Mouse (Mus musculus) CH12.LX (cell line): ENCODE data around the gene Pde8a. TPM values are rescaled to one million over a fixed set of nuclear protein-coding genes. Genes with fewer than 3 reads are reported as not detected.

Source experiments
- DNase-seq: peaks from one replicate; pipeline ENCODE4 v3.0.0-alpha.2; 2013; ENCODE audit errors: extremely low read depth
- H3K27ac ChIP-seq: 2 replicates; pipeline ENCODE4 v1.5.1; 2012; ENCODE audit warnings: low read depth, mild to moderate bottlenecking, control low read depth, moderate library complexity; ENCODE audit not compliant: insufficient read depth
- H3K27me3 ChIP-seq: replicated peaks from 2 replicates; pipeline ENCODE3; 2012; ENCODE audit warnings: inconsistent platforms
- H3K36me3 ChIP-seq, 2 experiments: replicated peaks in 1 of 2; 2 replicates each; pipeline versions ENCODE3 to v1.6.1; 2012; ENCODE audit warnings: inconsistent platforms in 1 of 2, low read length in 1 of 2, mild to moderate bottlenecking in 1 of 2, mixed read lengths in 1 of 2, moderate library complexity in 1 of 2; ENCODE audit not compliant: control insufficient read depth in 1 of 2, insufficient read depth in 1 of 2
- H3K4me1 ChIP-seq, 2 experiments: 2 replicates each; pipeline ENCODE4 v1.6.1; 2012; ENCODE audit warnings: inconsistent platforms in 1 of 2, moderate library complexity in 1 of 2; ENCODE audit not compliant: insufficient read depth in 2 of 2, control insufficient read depth in 1 of 2
- H3K4me2 ChIP-seq: 2 replicates; pipeline ENCODE4 v1.6.1; 2012; ENCODE audit warnings: low read depth, mild to moderate bottlenecking, control low read depth; ENCODE audit not compliant: poor library complexity, insufficient read depth, severe bottlenecking
- H3K4me3 ChIP-seq, 3 experiments: fragments of 150-350 bp in 1 of 3; sonication (generic) in 1 of 3; replicated peaks in 1 of 3; 2 replicates each; pipeline versions ENCODE3 to v1.5.1; 2011 to 2012; ENCODE audit warnings: low read depth in 2 of 3, low read length in 2 of 3, mild to moderate bottlenecking in 2 of 3, moderate library complexity in 2 of 3, control low read depth in 1 of 3, improper control_type of control experiment in 1 of 3, inconsistent platforms in 1 of 3, mixed read lengths in 1 of 3; ENCODE audit not compliant: poor library complexity in 1 of 3
- H3K79me2 ChIP-seq: replicated peaks from 2 replicates; pipeline ENCODE4 v1.6.1; 2012; ENCODE audit warnings: mild to moderate bottlenecking, moderate library complexity; ENCODE audit not compliant: control insufficient read depth, poor library complexity, insufficient read depth, severe bottlenecking; ENCODE audit errors: extremely low read depth
- H3K9ac ChIP-seq: 2 replicates; pipeline ENCODE4 v1.6.1; 2012; ENCODE audit warnings: low read depth, mild to moderate bottlenecking, control low read depth, moderate library complexity; ENCODE audit not compliant: insufficient read depth
- H3K9me3 ChIP-seq: replicated peaks from 2 replicates; pipeline ENCODE3; 2012; ENCODE audit warnings: low read length, inconsistent platforms, mixed read lengths
- BHLHE40 ChIP-seq: IDR thresholded peaks from 2 replicates; pipeline ENCODE4 v1.6.1; 2011; ENCODE audit warnings: mild to moderate bottlenecking, low read depth, low read length, improper control_type of control experiment
- CHD1 ChIP-seq: IDR thresholded peaks from 2 replicates; pipeline ENCODE4 v1.6.1; 2012; ENCODE audit warnings: low read depth, low read length, improper control_type of control experiment, inconsistent platforms
- ELF1 ChIP-seq: IDR thresholded peaks from 2 replicates; pipeline ENCODE4 v1.6.1; 2014; ENCODE audit warnings: low read depth, mild to moderate bottlenecking, inconsistent platforms, low read length, improper control_type of control experiment
- ETS1 ChIP-seq: conservative IDR thresholded peaks from 2 replicates; pipeline ENCODE4 v1.6.1; 2012; ENCODE audit warnings: low read depth, mild to moderate bottlenecking, inconsistent platforms, low read length, improper control_type of control experiment, moderate library complexity
- GABPA ChIP-seq: IDR thresholded peaks from 2 replicates; pipeline ENCODE4 v1.6.1; 2012; ENCODE audit warnings: low read depth, low read length, improper control_type of control experiment, inconsistent platforms; ENCODE audit not compliant: insufficient replicate concordance
- MAX ChIP-seq: IDR thresholded peaks from 2 replicates; pipeline ENCODE4 v1.6.1; 2011; ENCODE audit warnings: low read length, improper control_type of control experiment
- MEF2A ChIP-seq: IDR thresholded peaks from 2 replicates; pipeline ENCODE4 v1.6.1; 2014; ENCODE audit warnings: low read depth, mild to moderate bottlenecking, inconsistent platforms, low read length, improper control_type of control experiment, borderline replicate concordance
- MYC ChIP-seq: IDR thresholded peaks from 2 replicates; pipeline ENCODE4 v1.6.1; 2011; ENCODE audit warnings: low read depth, mild to moderate bottlenecking, improper control_type of control experiment, low read length
- NELFE ChIP-seq: IDR thresholded peaks from 2 replicates; pipeline ENCODE4 v1.6.1; 2011; ENCODE audit warnings: low read depth, low read length, improper control_type of control experiment
- POLR2A ChIP-seq: IDR thresholded peaks from 2 replicates; pipeline ENCODE4 v1.6.1; 2011; ENCODE audit warnings: low read depth, mild to moderate bottlenecking, improper control_type of control experiment, low read length
- POLR2AphosphoS2 ChIP-seq: IDR thresholded peaks from 2 replicates; pipeline ENCODE4 v1.6.1; 2011; ENCODE audit warnings: low read depth, low read length, improper control_type of control experiment
- RCOR1 ChIP-seq: conservative IDR thresholded peaks from 2 replicates; pipeline ENCODE4 v1.6.1; 2012; ENCODE audit warnings: low read depth, mild to moderate bottlenecking, inconsistent platforms, low read length, improper control_type of control experiment
- SIN3A ChIP-seq: IDR thresholded peaks from 2 replicates; pipeline ENCODE4 v1.6.1; 2012; ENCODE audit warnings: low read length, improper control_type of control experiment, inconsistent platforms
- SMC3 ChIP-seq: IDR thresholded peaks from 2 replicates; pipeline ENCODE4 v1.6.1; 2011; ENCODE audit warnings: low read depth, low read length, improper control_type of control experiment
- TBP ChIP-seq: conservative IDR thresholded peaks from 2 replicates; pipeline ENCODE4 v1.6.1; 2011; ENCODE audit warnings: low read depth, low read length, improper control_type of control experiment
- UBTF ChIP-seq: IDR thresholded peaks from 2 replicates; pipeline ENCODE4 v1.6.1; 2012; ENCODE audit warnings: low read depth, mild to moderate bottlenecking, inconsistent platforms, low read length, improper control_type of control experiment, moderate library complexity
- ZC3H11A ChIP-seq: IDR thresholded peaks from 2 replicates; pipeline ENCODE4 v1.6.1; 2012; ENCODE audit warnings: low read depth, mild to moderate bottlenecking, inconsistent platforms, low read length, improper control_type of control experiment
- dilution Hi-C: fragments of 300-500 bp; cut with MboI; formaldehyde crosslinking; loops from 2 replicates; pipeline ENCODE4 v1.14.3; 2020; ENCODE audit warnings: low sequenced_read_pairs; ENCODE audit not compliant: extremely low pct_unique_long_range_greater_than_20kb, extremely low pct_ligation_motif_present
- in situ Hi-C: fragments of 300-500 bp; cut with MboI; formaldehyde crosslinking; loops from 3 replicates; pipeline ENCODE4 v1.14.3; 2019; ENCODE audit warnings: low sequenced_read_pairs, low pct_ligation_motif_present, low pct_unique_long_range_greater_than_20kb, mixed read lengths
- polyA plus RNA-seq: library from polyadenylated mRNA; unstranded; fragments of >175 nt; gene quantifications from 2 replicates; pipeline ENCODE4 v1.2.1, GENCODE M21; 2012; ENCODE audit warnings: low read depth; ENCODE audit not compliant: insufficient read length
- total RNA-seq, 2 experiments: library from RNA; depleted of rRNA; stranded (reverse); fragments of 300-350 nt in 1 of 2; fragments of >200 nt in 1 of 2; gene quantifications; 2 replicates each; pipeline ENCODE4 v1.2.3; 2012 to 2014

Gene Pde8a
- total and polyA plus RNA-seq, 3 experiments: 8.3 to 22.7 (median 9.1) TPM

DNA sequence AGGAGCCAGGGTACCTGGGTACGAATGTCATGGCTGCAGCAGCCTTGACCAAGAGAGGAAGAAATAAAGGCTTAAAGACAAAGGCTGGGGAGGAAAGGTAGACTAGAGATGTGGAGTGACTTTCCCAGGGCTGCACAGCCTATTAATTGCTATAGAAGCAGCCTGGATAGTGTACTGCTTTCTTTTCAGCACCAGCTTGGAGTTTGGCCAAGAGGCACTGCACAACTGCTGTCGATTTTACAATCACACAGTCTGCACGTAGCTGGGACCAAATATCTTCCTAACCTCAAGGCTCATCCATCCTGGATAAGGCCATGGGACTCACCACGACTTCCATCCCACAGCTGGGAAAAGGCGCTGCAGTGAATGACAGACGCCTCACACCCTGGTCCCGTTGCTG, 44.0 kb upstream of the Pde8a start:
- H3K9me3 ChIP-seq: peaks cover 9% of the 10 kb centered on the region
- TF ChIP-seq ZC3H11A (no peak), SMC3 (no peak), UBTF (no peak), ETS1 (no peak), TBP (no peak), BHLHE40 (no peak), POLR2AphosphoS2 (no peak), NELFE (no peak), CHD1 (no peak), SIN3A (no peak), GABPA (no peak), POLR2A (no peak), ELF1 (no peak), RCOR1 (no peak), MEF2A (no peak)
- TF ChIP-seq, all 38 proteins: peak for 0
- H3K27me3 ChIP-seq: no peaks in the 10 kb centered on the region
- no peak overlapping the region for H3K4me2 ChIP-seq
- H3K79me2 ChIP-seq: no peaks in the 10 kb centered on the region
- H3K27ac ChIP-seq: no peak overlapping the region
- no peaks in the 10 kb centered on the region for H3K4me1 ChIP-seq
- H3K9ac ChIP-seq: no peak overlapping the region
- no peak for DNase-seq
- in situ Hi-C loops (loop anchor here (5.0 to 25.0 kb wide), 4 partner anchors 145 to 432 kb away; no protein-coding TSS in a partner anchor), dilution Hi-C loops (no loop called here)
- H3K4me3 ChIP-seq: no peak overlapping the region
- H3K36me3 ChIP-seq: no peaks in the 10 kb centered on the region

DNA sequence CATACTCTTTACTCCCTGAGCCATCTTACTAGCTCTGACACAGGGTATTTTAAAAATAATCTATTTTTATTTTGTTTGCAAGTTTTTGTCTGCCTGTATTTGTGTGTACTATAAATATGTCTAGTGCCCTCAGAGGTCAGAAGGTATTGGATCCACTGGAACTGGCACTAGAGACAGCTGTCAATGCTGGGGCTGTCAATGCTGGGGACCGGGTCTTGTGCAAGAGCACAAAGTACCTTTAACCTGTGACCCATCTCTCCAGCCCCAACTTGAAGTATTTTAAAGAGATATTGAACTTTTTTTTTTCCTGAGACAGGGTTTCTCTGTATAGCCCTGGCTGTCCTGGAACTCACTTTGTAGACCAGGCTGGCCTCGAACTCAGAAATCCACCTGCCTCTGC, 39.5 kb upstream of the Pde8a start:
- H3K27ac ChIP-seq: no peak overlapping the region
- DNase-seq: no peak
- H3K79me2 ChIP-seq: no peaks in the 10 kb centered on the region
- in situ Hi-C loops: loop anchor here (25.0 kb wide), 2 partner anchors 338 to 437 kb away; no protein-coding TSS in a partner anchor
- H3K4me3 ChIP-seq: no peak overlapping the region
- dilution Hi-C loops: no loop called here
- no peak overlapping the region for H3K4me2 ChIP-seq
- peaks cover 0 to 3% of the 10 kb centered on the region in 2 experiments; a peak in 1 of 4 replicates for H3K4me1 ChIP-seq
- TF ChIP-seq SMC3 (no peak), GABPA (no peak), MYC (no peak), MAX (no peak)
- TF ChIP-seq, all 38 proteins: peak for 0
- H3K36me3 ChIP-seq: no peaks in the 10 kb centered on the region
- no peak overlapping the region for H3K9ac ChIP-seq
- peaks cover 13% of the 10 kb centered on the region for H3K9me3 ChIP-seq
- no peaks in the 10 kb centered on the region for H3K27me3 ChIP-seq
